Mouse (Mus musculus) C2C12 (cell line): ENCODE results near the gene Pde2a. TPM values are rescaled to one million over a fixed set of nuclear protein-coding genes. Genes with fewer than 3 reads are reported as not detected.

Source experiments
- H3K27me3 ChIP-seq: one replicate; pipeline ENCODE4 v1.6.1; 2011; ENCODE audit not compliant: control insufficient read depth, insufficient read depth, insufficient read length
- H3K36me3 ChIP-seq: one replicate; pipeline ENCODE4 v1.6.1; 2011; ENCODE audit not compliant: control insufficient read depth, insufficient read depth
- H3K4me3 ChIP-seq: one replicate; pipeline ENCODE4 v1.5.1; 2011; ENCODE audit warnings: mild to moderate bottlenecking, control low read depth; ENCODE audit not compliant: poor library complexity, insufficient read depth, severe bottlenecking
- H3K79me2 ChIP-seq: one replicate; pipeline ENCODE4 v1.6.1; 2011; ENCODE audit not compliant: control insufficient read depth, insufficient read depth
- H3K79me3 ChIP-seq: one replicate; pipeline ENCODE4 v1.6.1; 2011; ENCODE audit warnings: low read depth, control low read depth
- H3ac ChIP-seq: one replicate; pipeline ENCODE3; 2011; ENCODE audit warnings: low read depth; ENCODE audit not compliant: control insufficient read depth, insufficient read length
- CEBPB ChIP-seq: IDR thresholded peaks from one replicate; pipeline ENCODE4 v1.6.1; 2011; ENCODE audit warnings: low read depth, mild to moderate bottlenecking, control low read depth, moderate library complexity
- CTCF ChIP-seq: IDR thresholded peaks from one replicate; pipeline ENCODE4 v1.5.1; 2011; ENCODE audit not compliant: control insufficient read depth, insufficient read depth, insufficient read length
- FOSL1 ChIP-seq: IDR thresholded peaks from one replicate; pipeline ENCODE4 v1.8.0; 2011; ENCODE audit warnings: mild to moderate bottlenecking, low read length; ENCODE audit not compliant: poor library complexity, insufficient read depth, severe bottlenecking
- MAX ChIP-seq: IDR thresholded peaks from one replicate; pipeline ENCODE4 v1.6.1; 2011; ENCODE audit warnings: mild to moderate bottlenecking, control low read depth
- MYOD1 ChIP-seq: IDR thresholded peaks from one replicate; pipeline ENCODE4 v1.6.1; 2011; ENCODE audit warnings: low read depth; ENCODE audit not compliant: control insufficient read depth, insufficient read length
- MYOG ChIP-seq: IDR thresholded peaks from one replicate; pipeline ENCODE4 v1.6.1; 2011; ENCODE audit not compliant: control insufficient read depth, insufficient read length; ENCODE audit errors: extremely low read depth
- USF1 ChIP-seq: IDR thresholded peaks from one replicate; pipeline ENCODE4 v1.6.1; 2011; ENCODE audit warnings: low read depth, mild to moderate bottlenecking, control low read depth, moderate library complexity
- polyA plus RNA-seq: library from polyadenylated mRNA; unstranded; fragments of >200 nt; fragmentation: generic; extraction: Trizol; gene quantifications from one replicate; pipeline ENCODE4 v1.2.1, GENCODE M21; 2012; ENCODE audit warnings: missing spikeins

The Pde2a gene
- polyA plus RNA-seq, 1 experiment = 2.9 TPM

- Histone ChIP-seq H3K27me3 (peaks cover 10% of the 10 kb centered on the region), H3K36me3 (no peaks in the 10 kb centered on the region), H3ac (no peak overlapping the region), H3K79me3 (no peaks in the 10 kb centered on the region), H3K4me3 (no peak overlapping the region), H3K79me2 (no peaks in the 10 kb centered on the region)
- TF ChIP-seq USF1 = no peak
- TF ChIP-seq MAX = no peak
- TF ChIP-seq FOSL1 = no peak
- no peak for TF ChIP-seq CTCF
- no peak for TF ChIP-seq MYOG
- no peak for TF ChIP-seq MYOD1
- TF ChIP-seq CEBPB = no peak
Observed at GRCm38 (mm10) chr7:101487102-101487501, 65.6 kb downstream of the Pde2a start.

DNA sequence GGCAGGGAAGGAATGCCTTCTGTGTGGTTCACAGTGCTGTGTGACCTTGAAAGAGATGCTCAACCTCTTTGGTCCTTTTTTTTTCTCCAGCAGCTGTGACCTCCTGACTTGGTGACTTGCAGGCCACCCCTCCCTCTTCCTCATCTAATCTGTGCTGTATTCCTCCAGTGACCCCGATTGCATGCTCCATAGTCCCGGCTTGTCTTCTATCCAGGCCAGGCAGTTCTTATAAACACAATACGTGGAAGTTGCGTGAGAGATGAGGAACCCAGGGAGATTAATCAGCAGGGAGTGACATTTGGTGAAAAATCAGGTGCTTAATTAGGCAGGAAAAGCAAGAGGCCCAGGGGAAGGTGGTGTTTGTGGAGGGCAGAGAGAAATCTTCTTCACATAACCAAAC is 69.5 kb downstream of the Pde2a start:
- Histone ChIP-seq H3K79me2 (no peaks in the 10 kb centered on the region), H3ac (no peak overlapping the region), H3K4me3 (no peak overlapping the region), H3K36me3 (no peaks in the 10 kb centered on the region), H3K79me3 (no peaks in the 10 kb centered on the region), H3K27me3 (peaks cover 16% of the 10 kb centered on the region)
- TF ChIP-seq USF1 = no peak
- TF ChIP-seq CEBPB = no peak
- TF ChIP-seq MYOD1 = no peak
- TF ChIP-seq MAX = no peak
- no peak for TF ChIP-seq CTCF
- no peak for TF ChIP-seq MYOG
- no peak for TF ChIP-seq FOSL1

DNA sequence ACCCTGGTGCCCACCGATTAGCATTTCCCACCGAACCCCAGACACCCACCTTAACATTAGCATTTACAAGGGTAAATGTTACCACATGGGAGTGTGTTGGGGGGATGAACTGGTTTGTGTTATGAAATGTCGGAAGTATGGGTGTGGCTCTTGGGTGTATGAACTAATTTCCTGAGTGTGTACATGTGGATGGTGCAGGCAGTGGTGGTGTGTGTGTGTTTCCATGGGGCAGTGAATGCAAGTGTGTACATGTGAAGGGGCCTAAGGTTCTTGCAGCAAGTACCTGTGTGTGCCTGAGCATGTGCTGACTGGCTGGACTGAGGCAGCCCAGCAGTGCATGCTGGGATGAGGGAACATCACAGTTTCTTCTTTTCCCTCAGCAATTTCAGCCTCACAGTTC is 76.9 kb downstream of the Pde2a start:
- H3K4me3 ChIP-seq = no peak overlapping the region
- H3ac ChIP-seq = no peak overlapping the region
- H3K27me3 ChIP-seq = peaks cover 17% of the 10 kb centered on the region
- H3K79me3 ChIP-seq = no peaks in the 10 kb centered on the region
- no peaks in the 10 kb centered on the region for H3K79me2 ChIP-seq
- no peaks in the 10 kb centered on the region for H3K36me3 ChIP-seq
- TF ChIP-seq MAX (no peak), CTCF (no peak), CEBPB (no peak), MYOD1 (no peak), USF1 (no peak), FOSL1 (no peak), MYOG (no peak)

GRCm38 (mm10) chr7:101499251-101499650 is 77.8 kb downstream of the Pde2a start:
- Histone ChIP-seq H3K79me2 (no peaks in the 10 kb centered on the region), H3K79me3 (no peaks in the 10 kb centered on the region), H3K27me3 (peaks cover 17% of the 10 kb centered on the region), H3K36me3 (no peaks in the 10 kb centered on the region), H3ac (no peak overlapping the region), H3K4me3 (no peak overlapping the region)
- TF ChIP-seq CTCF (no peak), MYOD1 (no peak), FOSL1 (no peak), MYOG (no peak), CEBPB (no peak), USF1 (no peak), MAX (no peak)

- Histone ChIP-seq H3K36me3 (no peaks in the 10 kb centered on the region), H3K4me3 (no peak overlapping the region), H3ac (no peak overlapping the region), H3K79me3 (no peaks in the 10 kb centered on the region), H3K27me3 (peaks cover 13% of the 10 kb centered on the region), H3K79me2 (no peaks in the 10 kb centered on the region)
- TF ChIP-seq MYOG (no peak), CTCF (no peak), USF1 (no peak), CEBPB (no peak), FOSL1 (no peak), MAX (no peak)
Observed at GRCm38 (mm10) chr7:101499701-101500100, 78.2 kb downstream of the Pde2a start.

- Histone ChIP-seq H3K36me3 (no peaks in the 10 kb centered on the region), H3K79me3 (no peaks in the 10 kb centered on the region), H3K4me3 (no peak overlapping the region), H3K79me2 (no peaks in the 10 kb centered on the region), H3ac (no peak overlapping the region), H3K27me3 (peaks cover 20% of the 10 kb centered on the region)
- TF ChIP-seq USF1 (no peak), CTCF (no peak), MYOD1 (no peak), MAX (no peak), MYOG (no peak), CEBPB (no peak), FOSL1 (no peak)
Observed at GRCm38 (mm10) chr7:101501236-101501635, 79.7 kb downstream of the Pde2a start.
